Mouse (Mus musculus): ENCODE results near the gene Olfr1223.

- TF ChIP-seq CTCF (IDR thresholded peaks at IDR 0.05; ENCODE audit: control insufficient read depth, insufficient read depth, low read length) (no peak), POLR2A (IDR thresholded peaks at IDR 0.05; ENCODE audit: borderline replicate concordance, control insufficient read depth, low read depth, low read length) (no peak)
These were observed 23.2 kb upstream of the Olfr1223 start, which contains the start of gene Olfr1225 for GRCm38 (mm10) chr2:89174569-89174968.
